Mouse (Mus musculus) spleen, postnatal 36 days (tissue): ENCODE measurements at regions not wholly inside any gene's neighbourhood (a gene's known extent, or its start where the extent isn't known, plus 50 kb on each side); places are given as distances from the start of the nearest gene placed in this dataset.

Experiments used
- DNase-seq, 2 experiments: peaks; one replicate each; pipeline ENCODE4 v3.0.0; 2022; ENCODE audit warnings: low spot score in 2 of 2, mixed read lengths in 1 of 2

- DNase-seq = no peak
Observed at GRCm38 (mm10) chr5:46278190-46278589, 420.8 kb upstream of the Lcorl start.

DNA sequence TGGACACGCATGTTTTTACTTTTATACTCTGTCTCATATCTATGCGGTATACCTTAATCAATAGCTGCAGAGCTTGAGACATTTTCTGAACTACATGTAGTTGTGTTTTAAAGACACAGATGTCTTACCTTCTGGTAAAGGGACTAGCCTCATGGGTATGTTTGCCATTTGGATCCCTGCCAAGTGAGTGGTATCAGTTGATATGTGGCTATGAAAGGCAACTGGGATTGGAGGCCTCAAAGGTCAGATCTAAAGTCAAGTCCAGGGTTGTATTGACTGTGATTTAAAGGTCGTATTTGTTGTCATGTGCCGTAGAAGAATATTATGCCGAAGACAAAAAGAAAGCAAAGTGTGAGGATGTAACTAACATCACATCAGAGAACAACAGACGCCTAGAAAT, 399.3 kb upstream of the Lcorl start:
- DNase-seq = no peak

GRCm38 (mm10) chr5:46253940-46254339, 396.5 kb upstream of the Lcorl start:
- no peak for DNase-seq

DNA sequence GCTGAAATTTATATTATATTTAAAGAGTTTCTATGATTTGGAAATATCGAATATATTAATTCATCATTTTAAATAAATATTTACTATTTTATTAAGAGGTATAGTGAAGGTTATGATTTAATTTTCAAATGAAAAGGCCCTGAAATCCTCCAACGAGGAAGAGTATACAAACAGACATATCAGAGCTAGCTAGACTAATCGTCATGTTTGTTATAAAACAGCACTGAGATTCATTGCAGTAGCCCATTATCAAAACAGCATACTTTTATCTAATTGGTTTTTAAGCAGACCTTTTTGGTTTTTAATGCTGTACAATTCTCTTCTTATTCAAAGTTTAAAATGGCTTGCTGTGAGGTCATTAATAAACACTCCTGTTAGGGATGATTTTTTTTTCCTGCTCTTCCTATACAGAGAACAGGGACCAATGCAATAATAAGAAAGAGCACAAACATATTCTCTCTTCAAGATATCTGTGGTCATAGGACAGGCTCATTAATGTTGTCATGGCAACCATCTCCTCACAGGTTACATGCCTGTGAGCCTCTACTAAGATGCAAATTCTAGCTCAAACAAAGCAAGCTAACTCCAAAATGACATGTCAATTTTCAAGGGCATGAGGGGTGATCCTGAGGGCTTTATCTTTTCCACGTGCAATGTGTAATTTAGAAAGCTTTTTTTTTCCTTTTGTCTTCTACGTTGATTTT, 378.1 kb upstream of the Lcorl start:
- DNase-seq = no peak

GRCm38 (mm10) chr5:46232780-46233179, 375.4 kb upstream of the Lcorl start:
- DNase-seq = no peak

DNA sequence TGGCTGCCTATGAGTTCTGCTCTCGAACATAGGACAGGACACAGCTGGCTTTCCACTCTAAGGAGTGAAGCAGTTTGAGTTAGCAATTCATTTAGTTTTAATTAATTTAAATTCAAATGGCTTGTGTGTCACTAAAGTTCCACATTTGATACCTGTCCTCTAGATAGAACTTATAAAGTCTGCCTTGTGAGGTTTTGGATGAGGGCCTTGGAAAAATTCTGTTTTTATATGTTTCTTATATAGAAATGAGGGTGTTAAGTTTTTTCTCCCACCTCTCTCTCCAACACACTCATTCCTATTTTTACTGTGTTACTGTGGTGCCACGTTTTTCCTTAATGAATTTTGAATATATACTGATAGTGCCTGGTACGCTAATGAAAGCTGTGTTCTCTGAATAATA, 371.3 kb upstream of the Lcorl start:
- no peak for DNase-seq

DNA sequence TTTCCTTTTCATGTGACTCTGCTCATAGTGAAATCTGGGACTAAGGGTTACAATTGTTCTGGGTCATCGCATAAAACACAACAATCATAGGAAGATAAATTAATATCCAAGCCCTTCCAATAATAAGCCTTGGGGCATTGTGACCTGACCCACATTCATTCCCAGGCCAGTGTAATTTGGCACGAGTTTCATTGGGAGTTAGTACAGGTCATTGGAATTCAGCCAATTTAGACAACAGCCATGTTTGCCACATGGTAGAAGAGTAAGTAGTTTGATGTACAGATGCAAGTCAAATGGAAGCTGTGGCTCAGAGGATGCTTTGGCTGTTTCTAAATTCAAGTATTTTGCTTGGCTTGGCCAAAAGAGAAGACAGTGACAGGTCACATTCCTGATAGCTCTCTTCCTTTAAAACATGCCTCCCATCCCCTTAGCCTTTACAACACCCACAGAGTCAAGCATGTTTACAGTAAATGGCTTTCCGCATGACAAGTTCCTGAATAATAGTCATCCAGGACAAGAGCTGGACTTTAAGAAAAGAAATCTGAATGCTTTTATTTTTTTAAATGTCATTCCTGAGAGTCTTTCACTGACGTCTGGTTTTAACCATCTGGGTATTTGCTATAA, 355.5 kb upstream of the Lcorl start:
- DNase-seq = no peak

GRCm38 (mm10) chr5:46209076-46209475, 351.7 kb upstream of the Lcorl start:
- no peak for DNase-seq

- no peak for DNase-seq
Observed at GRCm38 (mm10) chr5:46203744-46204143, 346.3 kb upstream of the Lcorl start.

- no peak for DNase-seq
Observed at GRCm38 (mm10) chr5:46202457-46202772, 345.0 kb upstream of the Lcorl start.

- no peak for DNase-seq
Observed at GRCm38 (mm10) chr5:46201639-46202456, 344.4 kb upstream of the Lcorl start.

- no peak for DNase-seq
Observed at GRCm38 (mm10) chr5:46186908-46187307, 329.5 kb upstream of the Lcorl start.

DNA sequence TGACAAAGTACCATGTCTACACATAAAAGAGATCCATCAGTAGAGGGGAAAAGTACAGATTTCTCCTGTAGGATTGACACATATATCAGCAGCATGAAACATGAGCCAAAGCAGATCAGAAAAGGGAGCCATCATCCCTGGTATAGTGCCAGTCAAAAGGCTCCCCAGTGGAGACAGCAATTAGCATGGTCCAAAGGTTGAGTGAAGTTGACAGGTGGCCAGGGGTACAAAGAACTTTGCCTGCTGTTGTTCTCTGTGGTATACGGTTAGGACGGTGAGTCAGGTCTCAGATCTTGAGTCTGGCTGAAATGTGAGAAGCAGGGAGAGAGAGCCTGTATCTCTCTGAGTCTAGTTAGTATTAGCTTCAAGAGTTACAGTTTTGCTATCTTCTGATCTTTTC, 324.7 kb upstream of the Lcorl start:
- no peak for DNase-seq

GRCm38 (mm10) chr5:46172315-46172714, 314.9 kb upstream of the Lcorl start:
- no peak for DNase-seq

- no peak for DNase-seq
Observed at GRCm38 (mm10) chr5:46160774-46161173, 303.4 kb upstream of the Lcorl start.

DNA sequence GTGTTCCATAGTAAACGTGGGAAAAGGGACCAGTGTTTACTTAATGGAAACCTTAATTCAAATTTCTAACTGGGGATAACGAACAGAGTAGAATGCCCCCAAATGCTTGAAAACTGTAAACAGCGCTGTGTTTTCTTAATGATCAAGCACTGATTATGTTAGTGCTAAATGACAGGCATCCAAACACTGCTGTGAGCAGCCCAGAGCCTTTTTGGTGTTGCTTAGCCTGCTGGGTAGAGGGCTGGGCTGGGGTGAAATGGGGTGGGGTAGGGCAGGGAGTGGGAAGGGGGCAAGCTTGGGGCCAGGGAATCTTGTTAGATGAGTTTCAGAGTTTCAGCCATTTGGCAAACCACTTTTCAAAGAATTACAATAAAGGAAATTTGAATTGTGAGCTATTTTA, 294.6 kb upstream of the Lcorl start:
- DNase-seq = no peak

- no peak for DNase-seq
Observed at GRCm38 (mm10) chr5:46150825-46151224, 293.4 kb upstream of the Lcorl start.

DNA sequence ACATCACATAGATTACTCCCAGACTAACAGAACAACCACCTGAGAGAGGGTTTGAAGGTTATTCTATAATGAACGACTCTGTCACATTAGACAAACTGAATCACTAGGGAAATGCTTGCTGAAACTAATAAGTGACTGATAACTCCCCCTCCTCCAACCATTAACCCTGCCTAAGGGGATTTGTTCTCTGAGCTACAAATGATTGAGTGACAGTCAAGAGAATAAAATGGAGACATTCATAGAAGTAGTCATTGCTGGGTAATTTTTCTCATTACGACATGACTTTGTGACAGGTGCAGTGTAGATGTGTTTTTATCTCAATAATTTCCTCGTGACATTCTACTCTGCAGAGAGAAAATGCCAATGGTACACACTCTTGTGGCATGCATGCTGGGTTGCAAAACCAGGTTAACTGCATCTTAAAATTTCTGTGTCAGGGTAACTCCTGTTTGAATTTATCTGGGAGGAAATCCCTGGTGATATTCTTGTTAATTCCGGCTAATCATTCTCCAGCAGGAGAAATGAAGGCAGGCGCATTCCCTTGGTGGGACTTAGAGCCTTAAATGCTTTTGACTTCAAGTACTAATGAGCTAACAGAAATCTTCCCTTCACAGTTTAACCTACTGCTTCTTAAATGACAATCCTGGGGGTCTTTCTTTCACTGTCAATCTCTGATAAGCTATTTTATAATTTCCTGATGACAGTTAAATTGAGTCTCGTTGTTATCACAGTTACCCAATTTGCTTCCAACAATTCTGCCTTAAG, 292.6 kb upstream of the Lcorl start:
- DNase-seq = no peak

- DNase-seq = no peak
Observed at GRCm38 (mm10) chr5:46139024-46139423, 281.6 kb upstream of the Lcorl start.

GRCm38 (mm10) chr5:46137695-46138094, 280.3 kb upstream of the Lcorl start:
- DNase-seq = no peak

- DNase-seq = no peak
Observed at GRCm38 (mm10) chr5:46108020-46108419, 250.6 kb upstream of the Lcorl start.

GRCm38 (mm10) chr5:46103350-46103749, 245.9 kb upstream of the Lcorl start:
- DNase-seq = no peak
